Mouse (Mus musculus) MEL (cell line): ENCODE measurements at regions not wholly inside any gene's neighbourhood (a gene's known extent, or its start where the extent isn't known, plus 50 kb on each side); places are given as distances from the start of the nearest gene placed in this dataset.

Experiments
- DNase-seq: peaks from one replicate; pipeline ENCODE4 v3.0.0; 2011; ENCODE audit warnings: low read depth, low spot score
- H3K27ac ChIP-seq: 2 replicates; pipeline ENCODE4 v1.5.1; 2012; ENCODE audit warnings: low read depth, mild to moderate bottlenecking, control low read depth, low read length, moderate library complexity; ENCODE audit not compliant: control insufficient read depth
- H3K27me3 ChIP-seq, 2 experiments: fragments of 150-350 bp in 1 of 2; sonication (generic) in 1 of 2; 2 replicates each; pipeline ENCODE4 v1.6.1; 2012; ENCODE audit warnings: low read length in 2 of 2, mild to moderate bottlenecking in 2 of 2, improper control_type of control experiment in 1 of 2, moderate library complexity in 1 of 2; ENCODE audit not compliant: insufficient read depth in 2 of 2, control insufficient read depth in 1 of 2
- H3K36me3 ChIP-seq, 2 experiments: 2 replicates each; pipeline ENCODE4 v1.6.1; 2012 to 2014; ENCODE audit warnings: low read length in 2 of 2, improper control_type of control experiment in 1 of 2, inconsistent platforms in 1 of 2, mild to moderate bottlenecking in 1 of 2; ENCODE audit not compliant: insufficient read depth in 2 of 2, control insufficient read depth in 1 of 2
- H3K4me1 ChIP-seq, 2 experiments: fragments of 150-350 bp in 1 of 2; sonication (generic) in 1 of 2; 2 replicates each; pipeline ENCODE4 v1.6.1; 2012; ENCODE audit warnings: low read length in 2 of 2, improper control_type of control experiment in 1 of 2, mild to moderate bottlenecking in 1 of 2; ENCODE audit not compliant: insufficient read depth in 2 of 2, control insufficient read depth in 1 of 2
- H3K4me3 ChIP-seq, 2 experiments: fragments of 150-350 bp in 1 of 2; sonication (generic) in 1 of 2; 2 replicates each; pipeline ENCODE4 v1.5.1; 2012; ENCODE audit warnings: low read depth in 2 of 2, low read length in 2 of 2, mild to moderate bottlenecking in 2 of 2, moderate library complexity in 2 of 2, control low read depth in 1 of 2, improper control_type of control experiment in 1 of 2; ENCODE audit not compliant: control insufficient read depth in 1 of 2, insufficient read depth in 1 of 2
- H3K79me2 ChIP-seq: 2 replicates; pipeline ENCODE4 v1.6.1; 2012; ENCODE audit warnings: mild to moderate bottlenecking, low read length, moderate library complexity; ENCODE audit not compliant: control insufficient read depth, poor library complexity, insufficient read depth
- H3K9ac ChIP-seq: 2 replicates; pipeline ENCODE4 v1.6.1; 2012; ENCODE audit warnings: low read depth, mild to moderate bottlenecking, control low read depth, low read length, moderate library complexity; ENCODE audit not compliant: control insufficient read depth, poor library complexity, severe bottlenecking
- H3K9me3 ChIP-seq: fragments of 150-350 bp; sonication (generic); replicated peaks from 2 replicates; pipeline ENCODE4 v1.6.1; 2012; ENCODE audit warnings: mild to moderate bottlenecking, low read length, improper control_type of control experiment, moderate library complexity; ENCODE audit not compliant: insufficient read depth
- CHD2 ChIP-seq: IDR thresholded peaks from 2 replicates; pipeline ENCODE4 v1.6.1; 2011; ENCODE audit warnings: low read length, improper control_type of control experiment
- E2F4 ChIP-seq: IDR thresholded peaks from 2 replicates; pipeline ENCODE4 v1.6.1; 2011; ENCODE audit warnings: low read depth, low read length, improper control_type of control experiment, borderline replicate concordance
- ELF1 ChIP-seq: IDR thresholded peaks from 2 replicates; pipeline ENCODE4 v1.6.1; 2014; ENCODE audit warnings: low read depth, mild to moderate bottlenecking, inconsistent platforms, low read length, improper control_type of control experiment, moderate library complexity
- ETS1 ChIP-seq: IDR thresholded peaks from 2 replicates; pipeline ENCODE4 v1.6.1; 2012; ENCODE audit warnings: low read depth, mild to moderate bottlenecking, inconsistent platforms, low read length, improper control_type of control experiment, moderate library complexity
- GABPA ChIP-seq: IDR thresholded peaks from 2 replicates; pipeline ENCODE4 v1.6.1; 2012; ENCODE audit warnings: low read depth, mild to moderate bottlenecking, inconsistent platforms, low read length, improper control_type of control experiment, moderate library complexity
- GATA1 ChIP-seq: IDR thresholded peaks from 2 replicates; pipeline ENCODE4 v1.6.1; 2011; ENCODE audit warnings: low read depth, low read length, improper control_type of control experiment
- HCFC1 ChIP-seq: IDR thresholded peaks from 2 replicates; pipeline ENCODE4 v1.6.1; 2012; ENCODE audit warnings: low read depth, mild to moderate bottlenecking, inconsistent platforms, low read length, improper control_type of control experiment, moderate library complexity
- JUND ChIP-seq: IDR thresholded peaks from 2 replicates; pipeline ENCODE4 v1.6.1; 2011; ENCODE audit warnings: low read depth, mild to moderate bottlenecking, improper control_type of control experiment, low read length
- MAFK ChIP-seq: IDR thresholded peaks from 2 replicates; pipeline ENCODE4 v1.6.1; 2011; ENCODE audit warnings: low read depth, mild to moderate bottlenecking, low read length, improper control_type of control experiment, borderline replicate concordance
- MAZ ChIP-seq: IDR thresholded peaks from 2 replicates; pipeline ENCODE4 v1.6.1; 2012; ENCODE audit warnings: low read depth, mild to moderate bottlenecking, inconsistent platforms, low read length, improper control_type of control experiment
- MEF2A ChIP-seq: IDR thresholded peaks from 2 replicates; pipeline ENCODE4 v1.6.1; 2014; ENCODE audit warnings: low read depth, mild to moderate bottlenecking, inconsistent platforms, low read length, improper control_type of control experiment; ENCODE audit not compliant: poor library complexity, insufficient replicate concordance, severe bottlenecking; ENCODE audit errors: extremely low read depth
- NELFE ChIP-seq: IDR thresholded peaks from 2 replicates; pipeline ENCODE4 v1.6.1; 2011; ENCODE audit warnings: low read depth, low read length, improper control_type of control experiment
- NRF1 ChIP-seq: IDR thresholded peaks from 2 replicates; pipeline ENCODE4 v1.6.1; 2014; ENCODE audit warnings: low read depth, mild to moderate bottlenecking, inconsistent platforms, low read length, improper control_type of control experiment, moderate library complexity; ENCODE audit not compliant: poor library complexity, insufficient read depth, severe bottlenecking
- POLR2A ChIP-seq, 2 experiments: IDR thresholded peaks; 2 replicates each; pipeline ENCODE4 v1.6.1; 2011 to 2012; ENCODE audit warnings: low read length in 2 of 2, mild to moderate bottlenecking in 2 of 2, control low read depth in 1 of 2, improper control_type of control experiment in 1 of 2, low read depth in 1 of 2, moderate library complexity in 1 of 2; ENCODE audit not compliant: control insufficient read depth in 1 of 2, insufficient read depth in 1 of 2, poor library complexity in 1 of 2
- POLR2AphosphoS2 ChIP-seq: IDR thresholded peaks from 2 replicates; pipeline ENCODE4 v1.6.1; 2011; ENCODE audit warnings: low read length, improper control_type of control experiment
- POLR2AphosphoS5 ChIP-seq: IDR thresholded peaks from 2 replicates; pipeline ENCODE4 v1.6.1; 2012; ENCODE audit warnings: low read depth, borderline replicate concordance, mild to moderate bottlenecking, inconsistent platforms, low read length, moderate library complexity, mixed read lengths
- RAD21 ChIP-seq: IDR thresholded peaks from 2 replicates; pipeline ENCODE4 v1.6.1; 2011; ENCODE audit warnings: mild to moderate bottlenecking, low read depth, low read length, improper control_type of control experiment
- RCOR1 ChIP-seq: IDR thresholded peaks from 2 replicates; pipeline ENCODE4 v1.6.1; 2012; ENCODE audit warnings: low read depth, mild to moderate bottlenecking, inconsistent platforms, low read length, improper control_type of control experiment
- SIN3A ChIP-seq: IDR thresholded peaks from 2 replicates; pipeline ENCODE4 v1.6.1; 2012; ENCODE audit warnings: low read length, improper control_type of control experiment, inconsistent platforms
- SMC3 ChIP-seq: IDR thresholded peaks from 2 replicates; pipeline ENCODE4 v1.6.1; 2011; ENCODE audit warnings: low read depth, low read length, improper control_type of control experiment
- TAL1 ChIP-seq: IDR thresholded peaks from 2 replicates; pipeline ENCODE4 v1.6.1; 2012; ENCODE audit warnings: mild to moderate bottlenecking, inconsistent platforms, low read length, moderate library complexity, mixed read lengths
- TBP ChIP-seq: IDR thresholded peaks from 2 replicates; pipeline ENCODE4 v1.8.0; 2011; ENCODE audit warnings: low read depth, low read length, improper control_type of control experiment
- UBTF ChIP-seq: IDR thresholded peaks from 2 replicates; pipeline ENCODE4 v1.6.1; 2012; ENCODE audit warnings: low read depth, mild to moderate bottlenecking, inconsistent platforms, low read length, improper control_type of control experiment, moderate library complexity, borderline replicate concordance; ENCODE audit not compliant: insufficient read depth
- ZC3H11A ChIP-seq: IDR thresholded peaks from 2 replicates; pipeline ENCODE4 v1.6.1; 2012; ENCODE audit warnings: low read depth, mild to moderate bottlenecking, inconsistent platforms, low read length, improper control_type of control experiment
- ZNF384 ChIP-seq: IDR thresholded peaks from 2 replicates; pipeline ENCODE4 v1.6.1; 2012; ENCODE audit warnings: low read depth, mild to moderate bottlenecking, inconsistent platforms, low read length, improper control_type of control experiment

DNA sequence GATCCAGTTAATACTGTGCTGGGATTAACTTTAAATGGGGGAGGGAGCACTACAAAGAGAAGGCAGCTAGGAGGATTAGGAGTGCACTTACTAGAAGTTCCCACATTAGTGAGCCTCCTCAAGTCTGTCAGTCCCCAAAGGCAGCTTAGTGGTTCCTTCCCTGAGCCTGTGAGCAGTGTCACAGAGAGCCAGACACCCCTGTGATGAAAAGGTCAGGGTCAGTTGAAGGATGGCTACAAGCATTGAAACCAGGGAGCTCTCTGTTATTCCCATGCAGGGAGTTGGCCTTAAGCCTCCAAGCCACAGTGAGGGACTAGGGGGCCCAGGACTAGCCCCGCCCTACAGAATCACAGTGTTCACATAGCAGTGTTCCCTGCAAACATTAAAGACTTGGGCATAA is 285.9 kb upstream of the Sfrp2 start:
- TF ChIP-seq JUND (no peak), TAL1 (no peak), GABPA (no peak), POLR2AphosphoS5 (no peak), POLR2AphosphoS2 (no peak), POLR2A (IDR thresholded peaks at IDR 0.05; ENCODE audit: control insufficient read depth in 1 of 2, insufficient read depth in 1 of 2, low read depth in 1 of 2, low read length in 2 of 2, poor library complexity in 1 of 2) (no peak), HCFC1 (no peak), ELF1 (no peak)
- TF ChIP-seq, all 39 proteins: peak for 0
- DNase-seq: no peak
- no peak overlapping the region for H3K4me3 ChIP-seq
- no peaks in the 10 kb centered on the region for H3K79me2 ChIP-seq
- no peak overlapping the region for H3K9ac ChIP-seq
- no peaks in the 10 kb centered on the region for H3K9me3 ChIP-seq
- no peaks in the 10 kb centered on the region for H3K4me1 ChIP-seq
- no peaks in the 10 kb centered on the region for H3K36me3 ChIP-seq
- no peaks in the 10 kb centered on the region for H3K27me3 ChIP-seq
- H3K27ac ChIP-seq: no peak overlapping the region

DNA sequence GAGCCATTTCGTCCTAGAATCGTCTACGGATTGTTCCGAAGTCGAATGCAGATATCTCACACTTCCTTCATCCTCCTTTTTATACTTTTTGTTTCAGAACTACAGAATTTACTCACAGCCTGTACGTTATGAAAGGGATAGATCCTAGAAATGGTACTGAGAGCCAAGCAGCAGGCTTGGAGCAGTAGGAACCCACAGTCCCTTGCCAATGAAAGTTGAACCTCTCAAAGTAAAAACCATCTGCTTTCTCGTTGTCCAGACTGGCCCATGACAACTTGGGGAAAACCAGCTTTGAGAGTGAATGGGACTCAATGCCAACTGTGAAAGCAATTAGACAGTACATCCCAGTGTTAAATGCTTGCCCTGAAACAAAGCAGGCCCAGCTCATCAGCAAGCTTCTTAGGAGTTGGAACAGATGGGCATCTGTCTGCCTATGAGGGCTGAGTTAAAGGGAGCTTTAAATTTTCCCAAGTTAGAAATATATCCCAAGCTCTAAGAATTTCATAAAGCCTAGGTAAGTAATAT is 279.9 kb upstream of the Sfrp2 start:
- H3K4me3 ChIP-seq: no peak overlapping the region
- TF ChIP-seq RCOR1 (no peak), MEF2A (no peak), E2F4 (no peak), GATA1 (no peak), SIN3A (no peak), SMC3 (no peak), MAFK (no peak), ELF1 (no peak), NRF1 (no peak), NELFE (no peak), ZNF384 (no peak), MAZ (no peak), ZC3H11A (no peak), JUND (no peak), ETS1 (no peak), CHD2 (no peak), UBTF (no peak), TBP (no peak), HCFC1 (no peak), RAD21 (no peak)
- TF ChIP-seq, all 39 proteins: peak for 0
- Histone ChIP-seq H3K4me1 (no peaks in the 10 kb centered on the region), H3K9me3 (no peaks in the 10 kb centered on the region), H3K27me3 (no peaks in the 10 kb centered on the region), H3K9ac (no peak overlapping the region), H3K36me3 (no peaks in the 10 kb centered on the region), H3K79me2 (no peaks in the 10 kb centered on the region), H3K27ac (no peak overlapping the region)
- DNase-seq: no peak
